Mouse (Mus musculus) MEL (cell line): ENCODE measurements at regions not wholly inside any gene's neighbourhood (a gene's known extent, or its start where the extent isn't known, plus 50 kb on each side); places are given as distances from the start of the nearest gene placed in this dataset.

Experiments
- MYC ChIP-seq: IDR thresholded peaks from 2 replicates; pipeline ENCODE4 v1.6.1; 2011; ENCODE audit warnings: low read depth, mild to moderate bottlenecking, low read length, improper control_type of control experiment, moderate library complexity
- ZMIZ1 ChIP-seq: IDR thresholded peaks from 2 replicates; pipeline ENCODE4 v1.6.1; 2012; ENCODE audit warnings: low read depth, mild to moderate bottlenecking, inconsistent platforms, low read length, improper control_type of control experiment, moderate library complexity

DNA sequence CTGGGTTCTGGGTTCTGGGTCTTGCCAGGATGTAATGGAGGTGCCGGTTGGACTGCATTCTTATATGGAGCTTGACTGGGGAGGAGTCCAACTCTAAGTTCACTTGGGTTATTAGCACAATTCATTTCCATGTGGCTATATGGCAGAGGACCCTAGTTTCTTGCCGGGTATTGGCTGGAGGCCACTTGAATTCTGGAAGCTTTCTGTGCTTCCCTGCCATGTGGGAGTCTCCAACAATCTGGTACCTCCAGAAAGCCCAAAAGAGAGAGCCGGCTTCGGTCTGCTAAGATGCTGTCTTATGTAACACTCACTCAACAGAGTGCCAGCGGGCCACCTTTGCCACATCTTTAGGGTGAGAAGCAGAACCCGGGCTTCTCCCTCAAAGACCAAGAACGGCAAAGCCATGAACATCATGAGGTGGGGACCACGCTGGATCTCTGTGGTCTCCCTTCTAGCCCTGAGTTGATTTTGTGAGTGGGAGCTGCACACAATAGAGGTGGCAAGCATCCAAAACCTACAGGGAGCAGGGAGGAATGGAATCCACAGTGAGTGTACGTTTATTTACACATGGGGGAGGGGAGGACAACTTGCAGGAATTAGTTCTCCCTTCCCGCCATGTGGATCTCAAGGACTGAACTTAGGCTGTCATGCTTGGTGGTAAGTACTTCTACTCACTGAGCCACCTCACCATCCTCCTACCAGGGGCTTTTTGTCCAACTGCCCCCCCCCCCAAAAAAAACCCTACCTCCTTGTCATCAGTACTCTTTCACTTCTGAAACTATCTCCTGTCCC is 59.0 kb upstream of the Rasgrf1 start:
- TF ChIP-seq MYC = no peak
- no peak for TF ChIP-seq ZMIZ1
